Comparison of ENCODE assay signal across 8 mouse cellular contexts in genomic region chr6:54705387-54705909, GRCm38 (mm10). TPM values are rescaled to one million over a fixed set of nuclear protein-coding genes. Genes with fewer than 3 reads are reported as not detected.
A peak's percentile ranks its signal among the peaks of the same experiment; 100 is the strongest.
DNase-seq lines count a peak whose midpoint lies in the region; ATAC-seq and TF ChIP-seq lines count a peak whose summit lies in the region.

No protein-coding gene starts in this region.

- peak; percentile 39 to 43 for DNase-seq in spleen, adult 18-20 months
- DNase-seq in spleen, adult 12 weeks (ENCODE audit: low spot score), result no peak
- peak; percentile 36 for DNase-seq in cerebellum, adult 11-12 months
- DNase-seq in forelimb bud, embryonic 11.5 days (ENCODE audit: low read depth, low spot score), result peak; percentile 35
- peak; percentile 27 for DNase-seq in limb, embryonic 14.5 days (ENCODE audit: low spot score)

- H3K27ac ChIP-seq in limb, embryonic 14.5 days (replicated peaks; ENCODE audit: low read depth, low read length), result no peak overlapping the region
- peak overlapping the region; percentile 54; the same call in 1 of the 2 replicates for H3K27ac ChIP-seq in midbrain, embryonic 13.5 days
- no peak overlapping the region for H3K27ac ChIP-seq in stomach, embryonic 15.5 days

- no peaks in the 10 kb centered on the region for H3K9me3 ChIP-seq in limb, embryonic 14.5 days (ENCODE audit: control insufficient read depth, low read length)
- peaks cover 5% of the 10 kb centered on the region for H3K9me3 ChIP-seq in midbrain, embryonic 13.5 days
- no peaks in the 10 kb centered on the region for H3K9me3 ChIP-seq in stomach, embryonic 15.5 days

- peak overlapping the region; percentile 25; the same call in 1 of the 2 replicates for H3K4me2 ChIP-seq in limb, embryonic 14.5 days (replicated peaks; ENCODE audit: low read depth, low read length, severe bottlenecking)
- peak overlapping the region; percentile 47 for H3K4me2 ChIP-seq in midbrain, embryonic 13.5 days (replicated peaks)
- H3K4me2 ChIP-seq in stomach, embryonic 15.5 days, result peak overlapping the region; percentile 45

- ATAC-seq in inflammation-experienced regulatory T-cells, adult 6 months, result peak; percentile 94
- peak; percentile 50; the same call in 1 of the 2 replicates for ATAC-seq in limb, embryonic 14.5 days (ENCODE audit: low FRiP score, low read depth)
- ATAC-seq in midbrain, embryonic 13.5 days, result peak; percentile 80
- peak; percentile 63; the same call in 1 of the 2 replicates for ATAC-seq in stomach, embryonic 15.5 days (ENCODE audit: insufficient read depth, low FRiP score, low read depth)

- no peak for TF ChIP-seq POLR2A in limb, embryonic 14.5 days (IDR thresholded peaks at IDR 0.05; ENCODE audit: borderline replicate concordance, extremely low read depth, insufficient read depth, insufficient read length)

- 17% methylated on average over 11 of the region's 11 CpGs for WGBS in limb, embryonic 14.5 days
- 11% methylated on average over 11 of the region's 11 CpGs for WGBS in midbrain, embryonic 13.5 days
- WGBS in stomach, embryonic 15.5 days, result 18% methylated on average over 11 of the region's 11 CpGs

- H3K27me3 ChIP-seq in limb, embryonic 14.5 days (ENCODE audit: control insufficient read depth, insufficient read depth, low read length), result no peaks in the 10 kb centered on the region
- peaks cover 9% of the 10 kb centered on the region for H3K27me3 ChIP-seq in midbrain, embryonic 13.5 days
- peaks cover 8% of the 10 kb centered on the region; the same call in 1 of the 2 replicates for H3K27me3 ChIP-seq in stomach, embryonic 15.5 days (replicated peaks)

- H3K36me3 ChIP-seq in limb, embryonic 14.5 days (ENCODE audit: control insufficient read depth, insufficient read depth, low read length), result no peaks in the 10 kb centered on the region
- H3K36me3 ChIP-seq in midbrain, embryonic 13.5 days, result 0 out of 2 replicates have a peak, but pooled peaks cover 3% of the 10 kb centered on the region
- no peaks in the 10 kb centered on the region for H3K36me3 ChIP-seq in stomach, embryonic 15.5 days

- no peak overlapping the region for H3K4me3 ChIP-seq in limb, embryonic 14.5 days (replicated peaks; ENCODE audit: low read length)
- H3K4me3 ChIP-seq in midbrain, embryonic 13.5 days (replicated peaks), result peak overlapping the region; percentile 8; the same call in 1 of the 2 replicates
- H3K4me3 ChIP-seq in stomach, embryonic 15.5 days (replicated peaks), result peak overlapping the region; percentile 8; the same call in 1 of the 2 replicates

- H3K9ac ChIP-seq in limb, embryonic 14.5 days (ENCODE audit: low read depth, low read length, severe bottlenecking), result no peak overlapping the region
- H3K9ac ChIP-seq in midbrain, embryonic 13.5 days (replicated peaks), result peak overlapping the region; percentile 55
- H3K9ac ChIP-seq in stomach, embryonic 15.5 days, result no peak overlapping the region

- peaks cover 4% of the 10 kb centered on the region; the same call in 1 of the 2 replicates for H3K4me1 ChIP-seq in limb, embryonic 14.5 days (ENCODE audit: control insufficient read depth, insufficient read depth, low read length)
- H3K4me1 ChIP-seq in midbrain, embryonic 13.5 days (replicated peaks), result peaks cover 37% of the 10 kb centered on the region
- H3K4me1 ChIP-seq in stomach, embryonic 15.5 days, result peaks cover 6% of the 10 kb centered on the region; the same call in 1 of the 2 replicates

RNA-seq across cellular contexts. Expression of gene Mturn, which starts 24.0 kb away (rescaled TPM):
- 10 to 100 TPM; 12.1 to 20.4 (median 17.0) TPM for polyA plus RNA-seq in inflammation-experienced regulatory T-cells, adult 6 months (2017; shearing (Covaris generic))
- polyA plus RNA-seq in limb, embryonic 14.5 days (2012; rRNA removed), result 8.4 and 9.3 TPM in 2 replicates
- polyA plus RNA-seq in limb, embryonic 14.5 days (2014; fragmentation: Nextera tagmentation; extraction: Ambion mirVana), result 13.0 and 15.5 TPM in 2 replicates
- 78.4 and 81.2 TPM in 2 replicates for polyA plus RNA-seq in midbrain, embryonic 13.5 days (2015; fragmentation: Nextera tagmentation; extraction: Ambion mirVana)
- 8.0 and 8.2 TPM in 2 replicates for polyA plus RNA-seq in stomach, embryonic 15.5 days (2015; fragmentation: Nextera tagmentation; extraction: Ambion mirVana)
